Mouse (Mus musculus) left cerebral cortex, postnatal 10 days (tissue): ENCODE results near the gene Usp34. TPM values are rescaled to one million over a fixed set of nuclear protein-coding genes. Genes with fewer than 3 reads are reported as not detected.
"Not testable (repeated sequence)": the region's sequence is repeated elsewhere in the genome, so short reads cannot be mapped to it uniquely, and the experiment has no call there.

Experiments used
- DNase-seq, 2 experiments: peaks; one replicate each; pipeline ENCODE4 v3.0.0; 2021 to 2022; ENCODE audit warnings: low spot score in 2 of 2, mixed read lengths in 1 of 2; ENCODE audit errors: extremely low spot score in 1 of 2
- intact Hi-C: fragments of 180-260 bp; cut with DNase I; formaldehyde crosslinking; loops from one replicate; pipeline ENCODE4 v1.15.1; 2025
- total RNA-seq, 2 experiments: library from RNA; stranded (reverse); gene quantifications; 2 replicates each; pipeline ENCODE4 v1.2.3; 2021

The Usp34 gene
- total RNA-seq, 2 experiments from 2014 or later = 125 to 127 TPM

GRCm38 (mm10) chr11:23329413-23329812 is 22.7 kb downstream of the Usp34 start:
- DNase-seq = no peak
- intact Hi-C loops = no loop called here

DNA sequence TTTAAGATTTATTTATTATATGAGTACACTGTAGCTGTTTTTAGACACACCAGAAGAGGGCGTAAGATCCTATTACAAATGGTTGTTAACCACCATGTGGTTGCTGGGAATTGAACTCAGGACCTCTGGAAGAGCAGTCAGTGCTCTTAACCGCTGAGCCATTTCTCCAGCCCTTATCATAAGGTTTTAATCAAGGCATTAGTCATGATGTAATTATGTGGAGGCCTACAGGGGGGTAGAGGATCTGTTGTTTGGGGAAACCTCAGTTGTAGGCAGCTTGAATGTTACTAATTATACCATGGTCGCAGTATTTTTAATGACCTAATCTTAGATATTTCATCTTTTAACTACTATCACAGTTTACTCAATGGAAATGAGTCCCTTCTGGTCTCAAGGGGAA is 25.4 kb downstream of the Usp34 start:
- intact Hi-C loops = no loop called here
- DNase-seq = no peak

- DNase-seq = no peak
- intact Hi-C loops = no loop called here
Observed at GRCm38 (mm10) chr11:23335160-23335559, 28.5 kb downstream of the Usp34 start.

- intact Hi-C loops = not testable (repeated sequence)
Observed at GRCm38 (mm10) chr11:23357226-23357625, 50.5 kb downstream of the Usp34 start.

GRCm38 (mm10) chr11:23359687-23360235 is 53.1 kb downstream of the Usp34 start:
- intact Hi-C loops, DNase-seq: not testable (repeated sequence)

More at GRCm38 (mm10) chr11:23357226-23357625, 50.5 kb downstream of the Usp34 start:
- not testable (repeated sequence) for DNase-seq

DNA sequence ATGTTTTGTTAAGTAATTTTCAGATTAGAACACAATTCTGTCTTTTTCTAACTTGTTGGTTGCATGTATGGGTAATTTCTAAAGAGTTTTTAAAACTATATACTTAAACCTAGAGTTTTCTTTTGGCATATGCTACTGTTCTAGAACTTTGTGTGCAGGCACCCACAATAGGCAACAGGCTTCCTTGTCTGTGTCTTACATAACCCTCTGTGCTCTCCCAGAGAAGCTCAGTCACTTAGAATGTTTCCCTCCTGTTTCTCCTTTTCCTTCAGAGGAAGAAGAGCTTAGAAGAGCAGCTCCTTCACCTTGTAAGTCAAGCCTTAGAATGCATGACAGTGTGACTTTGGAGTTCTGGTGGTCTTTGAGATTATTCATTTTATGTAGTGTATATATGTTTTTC is 55.6 kb downstream of the Usp34 start:
- DNase-seq = no peak
- intact Hi-C loops = no loop called here

DNA sequence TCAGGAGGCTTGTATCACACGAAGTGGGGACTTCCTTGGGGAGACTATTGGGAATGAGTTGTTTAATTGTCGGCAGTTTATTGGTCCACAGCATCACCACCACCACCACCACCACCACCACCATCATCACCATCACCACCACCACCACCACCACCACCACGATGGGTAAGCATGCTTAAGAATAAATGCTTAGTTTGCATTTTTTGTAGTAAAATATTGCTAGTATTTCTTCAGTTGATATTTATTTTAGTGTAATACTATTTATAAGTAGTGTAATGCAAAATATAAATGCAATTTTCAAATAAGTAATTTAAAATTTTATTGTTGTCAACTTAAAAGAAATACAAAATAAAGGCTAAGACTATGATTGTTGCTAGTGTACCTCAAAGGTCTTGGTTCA is 57.7 kb downstream of the Usp34 start:
- no peak for DNase-seq
- intact Hi-C loops = no loop called here

DNA sequence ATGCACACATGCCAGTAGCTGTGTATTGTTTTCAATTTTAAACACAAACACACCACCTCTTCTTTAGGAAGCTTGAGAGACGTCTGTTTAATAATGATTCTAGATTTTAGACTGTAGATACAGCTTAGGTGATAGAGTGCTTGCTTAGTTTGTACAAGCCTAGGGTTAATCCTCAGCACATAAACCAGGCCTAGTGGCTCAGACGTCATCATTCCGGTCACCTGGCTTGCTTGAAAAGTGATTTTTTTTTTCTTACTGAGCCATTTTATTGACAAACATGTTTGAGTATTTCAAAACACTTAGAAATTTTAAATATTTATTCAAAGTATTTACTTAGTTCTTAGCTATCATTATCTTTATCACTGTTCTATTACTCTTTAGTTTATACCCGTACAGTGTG is 65.3 kb downstream of the Usp34 start:
- intact Hi-C loops = no loop called here

DNA sequence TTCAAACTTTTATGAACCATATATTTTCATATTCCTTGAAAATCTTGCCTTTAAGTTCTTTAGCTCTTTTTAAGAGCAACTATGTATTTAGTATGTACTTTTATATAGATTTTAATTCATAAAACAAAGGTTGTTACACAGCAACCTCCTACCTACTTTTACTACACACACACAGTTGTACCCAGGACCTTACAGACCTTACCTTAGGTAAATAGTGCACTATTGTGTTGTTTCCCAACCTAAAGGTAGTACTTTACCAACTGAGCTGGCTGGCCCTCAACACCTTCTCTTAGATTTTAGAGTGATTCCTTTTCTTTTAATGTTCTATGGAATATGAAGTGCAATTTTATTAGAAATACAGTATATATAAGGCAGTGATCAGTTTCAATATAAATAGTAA is 65.8 kb downstream of the Usp34 start:
- intact Hi-C loops = no loop called here
- DNase-seq = no peak

More for the DNA sequence above, 65.3 kb downstream of the Usp34 start:
- no peak for DNase-seq

DNA sequence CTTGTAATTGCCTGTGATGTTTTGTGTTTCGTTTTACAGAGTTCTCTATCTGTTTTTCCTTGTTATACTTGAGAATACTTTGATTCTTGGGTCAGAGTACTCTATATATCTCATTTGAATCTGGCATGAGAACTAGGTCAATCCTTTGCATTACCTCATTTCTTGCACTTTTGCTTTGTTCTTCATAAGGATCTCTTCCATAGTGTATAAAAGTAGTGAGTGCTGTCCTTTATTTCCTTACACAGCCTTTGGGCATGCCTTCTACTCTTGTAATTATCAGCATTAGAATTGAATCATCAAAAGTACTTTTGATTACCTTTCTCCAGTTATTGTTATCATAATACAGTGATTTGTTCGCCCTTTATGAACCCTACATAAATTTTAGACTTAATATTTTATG is 73.4 kb downstream of the Usp34 start:
- DNase-seq = no peak
- intact Hi-C loops = no loop called here

GRCm38 (mm10) chr11:23380595-23380994 is 73.9 kb downstream of the Usp34 start:
- intact Hi-C loops = no loop called here
- DNase-seq = no peak

GRCm38 (mm10) chr11:23382787-23383186 is 76.1 kb downstream of the Usp34 start:
- no peak for DNase-seq
- intact Hi-C loops = no loop called here

DNA sequence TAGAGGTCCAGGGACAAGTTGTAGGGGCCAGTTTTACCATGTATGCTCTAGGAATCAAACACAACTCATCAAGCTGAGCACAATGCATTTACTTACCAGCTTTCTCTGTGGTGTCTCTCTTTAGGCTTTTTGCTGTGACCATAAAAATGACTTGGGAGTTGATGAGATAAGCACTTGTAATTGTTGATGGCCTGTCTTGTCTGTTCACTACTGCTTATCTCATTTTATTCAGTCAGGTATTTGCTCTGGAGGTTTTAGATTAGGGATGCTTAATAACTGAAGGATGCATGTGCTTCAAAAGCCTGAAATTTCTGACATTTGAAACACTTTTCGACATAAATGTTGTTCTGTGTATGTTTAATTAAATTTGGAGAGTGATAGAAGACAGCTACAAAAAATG is 83.0 kb downstream of the Usp34 start:
- DNase-seq = no peak
- intact Hi-C loops = no loop called here

DNA sequence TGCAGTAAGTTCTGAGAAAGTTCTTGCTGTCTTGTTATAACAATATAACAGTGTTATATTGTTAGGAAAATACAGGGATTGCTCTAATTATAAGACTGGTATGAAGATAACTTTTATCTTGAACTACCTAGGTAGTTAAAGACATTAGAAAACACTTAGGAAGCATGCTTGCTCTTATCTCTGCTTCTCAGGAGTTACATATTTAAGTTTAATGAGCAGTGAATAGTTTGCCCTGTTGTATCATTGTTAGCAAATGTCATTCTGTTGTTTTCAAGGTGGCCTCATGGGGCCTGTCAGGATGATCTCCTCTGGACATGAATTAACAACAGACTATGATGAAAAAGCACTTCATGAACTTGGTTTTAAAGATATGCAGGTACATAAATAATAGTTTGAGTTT is 85.9 kb downstream of the Usp34 start:
- DNase-seq = no peak
- intact Hi-C loops = no loop called here

DNA sequence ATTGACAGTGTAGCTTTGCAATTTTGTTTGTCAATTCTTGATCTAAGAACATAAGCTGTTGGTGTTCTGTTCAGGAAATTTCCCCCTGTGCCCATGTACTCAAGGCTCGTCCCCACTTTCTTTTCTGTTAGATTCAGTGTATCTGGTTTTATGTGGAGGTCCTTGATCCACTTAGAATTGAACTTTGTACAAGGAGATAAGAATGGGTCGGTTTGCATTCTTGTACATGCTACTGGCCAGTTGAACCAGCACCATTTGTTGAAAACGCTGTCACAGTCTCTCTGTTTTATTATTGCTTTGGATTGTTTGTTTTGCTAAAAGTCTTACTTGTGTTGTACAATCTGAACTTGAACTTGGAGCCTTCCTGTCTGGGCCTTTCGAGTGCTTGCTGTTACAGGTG is 89.9 kb downstream of the Usp34 start:
- no peak for DNase-seq
- intact Hi-C loops = no loop called here

DNA sequence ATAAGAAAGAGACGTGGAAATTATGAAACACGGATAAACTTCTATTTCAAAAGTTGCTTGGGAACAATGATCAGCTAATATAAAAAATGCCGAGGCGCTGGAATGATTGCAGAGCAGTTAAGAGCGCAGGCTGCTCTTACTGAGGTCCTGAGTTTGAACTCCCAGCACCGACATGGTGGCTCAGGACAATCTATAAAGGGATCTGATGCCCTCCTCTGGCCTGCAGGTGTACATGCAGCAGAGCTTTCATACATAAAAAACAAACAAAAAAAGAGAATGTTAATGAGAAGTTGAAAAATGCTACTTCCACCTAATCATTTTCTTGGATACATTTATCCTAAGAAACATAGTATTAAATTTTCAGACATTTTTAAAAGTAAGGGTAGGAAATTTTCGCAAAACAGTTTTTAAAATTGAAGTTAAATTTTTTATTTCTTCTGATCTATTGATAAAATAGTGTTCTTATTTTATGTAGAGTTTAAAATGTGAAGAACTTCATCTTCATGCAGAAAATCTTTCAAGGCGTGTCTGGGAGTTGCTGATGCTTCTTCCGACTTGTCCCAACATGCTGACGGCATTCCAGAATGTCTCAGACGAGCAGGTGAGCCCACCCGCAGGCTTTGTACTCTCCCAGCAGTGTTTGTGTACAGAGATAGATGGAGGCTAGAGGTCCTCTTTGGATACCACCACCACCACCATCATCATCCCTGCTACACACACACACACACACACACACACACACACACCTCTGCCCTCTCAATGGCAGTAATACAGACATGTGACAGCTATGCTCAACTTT is 94.5 kb downstream of the Usp34 start:
- intact Hi-C loops = no loop called here

GRCm38 (mm10) chr11:23428301-23428700 is 121.6 kb downstream of the Usp34 start:
- no peak for DNase-seq
- intact Hi-C loops = no loop called here

More for the DNA sequence above, 94.5 kb downstream of the Usp34 start:
- DNase-seq = no peak

DNA sequence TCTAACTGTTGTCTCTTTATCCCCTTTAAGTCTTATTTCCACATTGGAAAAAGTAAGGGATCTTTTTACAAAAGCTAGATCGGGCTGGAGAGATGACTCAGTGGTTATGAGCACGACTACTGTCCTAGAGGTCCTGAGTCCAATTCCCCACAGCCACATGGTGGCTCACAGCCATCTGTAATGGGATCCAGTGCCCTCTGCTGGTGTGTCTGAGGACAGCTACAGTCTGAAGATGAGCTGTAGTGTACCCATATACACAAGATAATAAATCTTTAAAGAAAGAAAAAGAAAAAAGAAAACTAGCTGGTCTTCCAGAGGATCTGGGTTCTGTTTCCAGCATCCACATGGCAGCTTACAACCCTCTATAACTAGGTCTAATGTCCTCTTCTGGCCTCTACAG is 123.3 kb downstream of the Usp34 start:
- no peak for DNase-seq
- intact Hi-C loops = no loop called here

- no peak for DNase-seq
- intact Hi-C loops = no loop called here
Observed at GRCm38 (mm10) chr11:23436076-23436475, 129.4 kb downstream of the Usp34 start.

GRCm38 (mm10) chr11:23465862-23466261 is 159.2 kb downstream of the Usp34 start:
- intact Hi-C loops, DNase-seq: not testable (repeated sequence)

GRCm38 (mm10) chr11:23489955-23490354 is 183.3 kb downstream of the Usp34 start:
- intact Hi-C loops = no loop called here
- no peak for DNase-seq
